Mouse (Mus musculus): ENCODE results near the gene Hydin.

DNA sequence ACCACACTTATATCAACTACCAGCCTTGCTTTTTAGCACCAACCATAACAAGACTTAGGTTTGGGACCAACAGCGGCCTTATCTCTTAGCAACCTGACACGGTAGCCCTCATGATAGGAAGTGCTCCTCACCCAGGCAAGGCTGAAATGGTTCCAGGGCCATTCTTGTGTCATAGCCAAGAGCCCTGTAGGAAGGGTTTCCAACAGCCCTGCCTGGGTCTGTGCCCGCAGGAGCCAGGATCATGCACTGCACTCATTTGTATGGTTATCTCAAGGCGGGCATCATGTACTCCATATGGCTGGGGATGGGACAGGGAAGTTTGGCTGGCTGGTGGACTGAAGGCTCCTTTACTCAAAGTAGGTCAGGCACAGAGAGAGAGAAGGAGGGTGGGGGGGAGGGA is 3.9 kb downstream of the Hydin start:
- TF ChIP-seq CTCF (IDR thresholded peaks at IDR 0.05; ENCODE audit: borderline replicate concordance, insufficient read depth, low read length) (no peak), POLR2A (IDR thresholded peaks at IDR 0.05; ENCODE audit: low read depth, low read length) (no peak)

Measured in embryonic fibroblast, embryonic 13.5 days (primary cell).